Mouse (Mus musculus): ENCODE data around the gene Rasal2. TPM values are rescaled to one million over a fixed set of nuclear protein-coding genes. Genes with fewer than 3 reads are reported as not detected.

The Rasal2 gene
- polyA plus RNA-seq, 1 experiment from 2014 or later, result 23.8 TPM

DNA sequence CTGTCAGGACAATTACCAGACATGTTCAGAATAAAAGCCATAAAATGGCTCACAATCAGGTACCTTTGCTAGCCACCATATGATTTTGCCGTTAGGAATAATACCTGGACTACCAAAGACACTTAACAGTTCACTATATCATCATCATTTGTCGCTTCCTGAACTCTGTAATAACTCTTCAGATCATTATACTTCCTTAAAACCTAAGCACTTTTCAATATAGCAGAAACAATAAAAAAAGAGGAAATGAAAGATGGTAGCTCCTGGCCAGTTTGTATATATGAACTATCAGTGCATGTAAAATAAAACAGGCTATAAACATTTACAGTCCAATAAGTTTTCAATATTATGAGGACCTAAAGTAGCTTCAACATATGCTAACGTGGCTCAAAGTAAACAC, 127.0 kb downstream of the Rasal2 start:
- peaks cover 2% of the 10 kb centered on the region; the same call in 1 of the 2 replicates for H3K4me1 ChIP-seq (ENCODE audit: control insufficient read depth, insufficient read depth, low read length)
- ATAC-seq (ENCODE audit: low FRiP score), result no peak
- 84% methylated on average over 3 of the region's 3 CpGs for WGBS
- no peaks in the 10 kb centered on the region for H3K9me3 ChIP-seq (ENCODE audit: control insufficient read depth, low read length)
- H3K27me3 ChIP-seq (ENCODE audit: control insufficient read depth, insufficient read depth, low read length), result no peaks in the 10 kb centered on the region
- no peak overlapping the region for H3K27ac ChIP-seq (ENCODE audit: low read depth, low read length)
- no peak overlapping the region for H3K9ac ChIP-seq (ENCODE audit: low read length)
- DNase-seq (ENCODE audit: low spot score, missing footprints), result no peak
- H3K36me3 ChIP-seq (ENCODE audit: control insufficient read depth, insufficient read depth, low read length), result no peaks in the 10 kb centered on the region
- H3K4me3 ChIP-seq (ENCODE audit: low read depth, low read length), result no peak overlapping the region
- H3K4me2 ChIP-seq, result no peak overlapping the region

DNA sequence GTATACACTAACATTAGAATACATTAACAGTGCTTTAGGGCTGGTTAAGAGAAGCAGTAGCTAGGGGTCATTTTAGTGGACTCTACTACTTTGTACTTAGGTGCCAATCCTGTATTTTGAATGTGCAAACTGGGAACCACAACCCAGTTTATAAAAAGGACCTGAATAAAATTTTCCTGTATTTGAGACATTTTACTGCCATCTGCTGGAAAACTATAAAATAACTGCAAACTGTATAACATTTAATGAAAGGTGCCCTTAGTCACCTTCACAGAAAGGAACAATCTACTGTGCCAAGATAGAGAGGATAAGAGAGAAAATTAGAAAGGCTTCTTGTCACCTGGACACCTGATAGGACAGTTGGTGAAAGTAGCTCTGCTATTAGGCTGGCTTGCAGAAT, 131.6 kb downstream of the Rasal2 start:
- H3K36me3 ChIP-seq (ENCODE audit: control insufficient read depth, insufficient read depth, low read length), result no peaks in the 10 kb centered on the region
- no peak overlapping the region for H3K4me3 ChIP-seq (ENCODE audit: low read depth, low read length)
- ATAC-seq (ENCODE audit: low FRiP score), result no peak
- DNase-seq (ENCODE audit: low spot score, missing footprints), result peak; percentile 81
- peaks cover 2% of the 10 kb centered on the region; the same call in 1 of the 2 replicates for H3K4me1 ChIP-seq (ENCODE audit: control insufficient read depth, insufficient read depth, low read length)
- no peaks in the 10 kb centered on the region for H3K9me3 ChIP-seq (ENCODE audit: control insufficient read depth, low read length)
- H3K9ac ChIP-seq (ENCODE audit: low read length), result no peak overlapping the region
- no peak overlapping the region for H3K27ac ChIP-seq (ENCODE audit: low read depth, low read length)
- no peaks in the 10 kb centered on the region for H3K27me3 ChIP-seq (ENCODE audit: control insufficient read depth, insufficient read depth, low read length)
- no peak overlapping the region for H3K4me2 ChIP-seq

DNA sequence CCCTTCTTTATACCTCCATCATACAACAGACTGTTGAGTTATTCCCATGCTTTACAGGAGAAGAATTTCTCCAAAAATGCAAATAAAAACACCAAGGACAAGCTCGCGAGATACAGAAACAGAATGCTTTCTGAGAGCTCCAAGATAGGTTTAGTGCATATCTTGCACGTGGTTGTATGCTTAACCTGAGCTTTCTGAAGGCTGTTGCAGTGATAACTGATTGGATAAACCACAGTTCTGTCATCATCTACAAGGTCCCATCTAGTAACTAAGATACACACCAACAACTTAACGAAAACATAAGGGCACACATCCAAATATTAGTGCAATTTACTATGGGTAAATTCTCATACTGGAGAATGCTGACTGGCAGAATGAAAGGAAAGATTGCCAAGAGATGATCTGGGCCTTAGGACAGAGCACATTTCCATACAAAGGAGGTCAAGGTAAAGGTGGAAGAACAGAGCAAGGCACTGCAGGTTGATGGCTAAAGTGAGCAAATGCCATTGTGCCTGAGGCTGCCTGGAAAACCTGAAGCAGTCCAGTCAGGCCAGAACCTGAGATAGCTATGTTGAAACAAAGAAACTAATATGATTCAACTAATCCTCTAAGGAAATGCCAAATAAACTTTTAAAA, 136.6 kb downstream of the Rasal2 start:
- H3K27me3 ChIP-seq (ENCODE audit: control insufficient read depth, insufficient read depth, low read length), result no peaks in the 10 kb centered on the region
- H3K9ac ChIP-seq (ENCODE audit: low read length), result no peak overlapping the region
- H3K27ac ChIP-seq (ENCODE audit: low read depth, low read length), result no peak overlapping the region
- 88% methylated on average over 4 of the region's 4 CpGs for WGBS
- DNase-seq (ENCODE audit: low spot score, missing footprints), result no peak
- H3K9me3 ChIP-seq (ENCODE audit: control insufficient read depth, low read length), result no peaks in the 10 kb centered on the region
- H3K4me3 ChIP-seq (ENCODE audit: low read depth, low read length), result no peak overlapping the region
- H3K36me3 ChIP-seq (ENCODE audit: control insufficient read depth, insufficient read depth, low read length), result no peaks in the 10 kb centered on the region
- H3K4me2 ChIP-seq, result no peak overlapping the region
- H3K4me1 ChIP-seq (ENCODE audit: control insufficient read depth, insufficient read depth, low read length), result no peaks in the 10 kb centered on the region
- no peak for ATAC-seq (ENCODE audit: low FRiP score)

DNA sequence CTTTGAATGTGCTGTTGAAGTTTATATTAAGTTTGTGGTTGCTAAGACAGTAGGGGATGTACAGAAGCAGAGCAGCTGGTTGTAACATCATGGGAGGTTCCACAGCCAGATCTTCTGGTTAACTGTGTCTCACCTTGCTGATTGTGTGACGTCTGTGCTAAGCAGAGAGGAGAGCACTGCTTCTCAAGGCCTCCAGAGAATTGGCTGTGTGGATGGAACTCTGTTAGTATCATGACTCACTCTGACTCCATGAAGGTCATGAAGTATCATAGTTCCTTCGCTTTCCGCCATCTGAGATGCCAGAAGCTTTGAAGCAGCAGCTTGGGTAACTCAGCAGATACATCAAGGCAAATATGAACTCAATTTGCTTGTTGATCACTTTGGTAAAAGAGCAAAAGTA, 144.5 kb downstream of the Rasal2 start:
- H3K27me3 ChIP-seq (ENCODE audit: control insufficient read depth, insufficient read depth, low read length), result no peaks in the 10 kb centered on the region
- no peak overlapping the region for H3K4me3 ChIP-seq (ENCODE audit: low read depth, low read length)
- H3K9ac ChIP-seq (ENCODE audit: low read length), result no peak overlapping the region
- no peaks in the 10 kb centered on the region for H3K36me3 ChIP-seq (ENCODE audit: control insufficient read depth, insufficient read depth, low read length)
- no peaks in the 10 kb centered on the region for H3K4me1 ChIP-seq (ENCODE audit: control insufficient read depth, insufficient read depth, low read length)
- DNase-seq (ENCODE audit: low spot score, missing footprints) (no peak), ATAC-seq (ENCODE audit: low FRiP score) (no peak)
- H3K4me2 ChIP-seq, result no peak overlapping the region
- no peaks in the 10 kb centered on the region for H3K9me3 ChIP-seq (ENCODE audit: control insufficient read depth, low read length)
- H3K27ac ChIP-seq (ENCODE audit: low read depth, low read length), result no peak overlapping the region
- WGBS, result 90% methylated on average over 3 of the region's 3 CpGs

DNA sequence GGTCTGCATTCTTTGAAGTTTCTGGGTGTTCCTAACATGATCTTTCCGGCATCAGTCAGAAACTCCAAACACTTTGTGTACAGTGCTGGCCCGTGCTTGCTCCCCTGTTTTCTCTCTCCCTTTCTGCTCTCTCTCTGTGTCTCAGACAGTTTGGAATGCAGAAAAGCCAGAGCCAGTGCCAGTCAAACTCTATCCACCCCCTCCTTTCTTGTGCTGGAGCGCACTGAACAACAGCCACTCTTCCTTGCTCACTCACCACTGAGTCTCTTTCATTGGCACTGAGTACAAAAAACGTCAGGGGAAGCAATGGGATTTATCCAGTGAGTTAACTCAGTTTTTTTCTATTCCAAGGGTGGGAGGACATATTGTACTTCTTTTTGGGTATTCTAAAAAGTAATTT, 155.8 kb downstream of the Rasal2 start:
- no peaks in the 10 kb centered on the region for H3K27me3 ChIP-seq (ENCODE audit: control insufficient read depth, insufficient read depth, low read length)
- 15% methylated on average over 4 of the region's 4 CpGs for WGBS
- H3K27ac ChIP-seq (ENCODE audit: low read depth, low read length), result no peak overlapping the region
- H3K36me3 ChIP-seq (ENCODE audit: control insufficient read depth, insufficient read depth, low read length), result no peaks in the 10 kb centered on the region
- H3K9ac ChIP-seq (ENCODE audit: low read length), result no peak overlapping the region
- H3K4me2 ChIP-seq, result no peak overlapping the region; the same call in 1 of the 2 replicates
- no peaks in the 10 kb centered on the region for H3K9me3 ChIP-seq (ENCODE audit: control insufficient read depth, low read length)
- ATAC-seq (ENCODE audit: low FRiP score) (peak; percentile 91), DNase-seq (ENCODE audit: low spot score, missing footprints) (peak; percentile 89)
- H3K4me3 ChIP-seq (ENCODE audit: low read depth, low read length), result no peak overlapping the region
- H3K4me1 ChIP-seq (ENCODE audit: control insufficient read depth, insufficient read depth, low read length), result peaks cover 5% of the 10 kb centered on the region; the same call in 1 of the 2 replicates

DNA sequence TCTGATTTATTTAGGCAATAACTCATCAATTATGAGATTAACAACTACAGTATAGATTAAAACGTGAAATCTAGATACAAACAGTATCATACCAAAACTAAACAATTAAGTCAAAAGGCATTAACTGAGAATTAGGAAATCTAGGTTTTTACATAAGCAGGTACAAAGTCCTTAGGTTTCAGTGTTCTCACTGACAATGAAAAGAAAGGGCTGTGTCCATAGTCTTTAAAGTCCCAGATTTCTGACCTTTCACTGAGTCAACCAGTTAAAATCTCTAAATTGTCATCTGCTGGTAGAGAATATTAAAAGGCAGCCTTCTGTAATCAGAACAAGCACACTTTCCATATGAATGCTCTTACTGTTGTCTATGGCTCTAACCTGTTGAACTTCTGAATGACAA, 156.6 kb downstream of the Rasal2 start:
- Histone ChIP-seq H3K27me3 (ENCODE audit: control insufficient read depth, insufficient read depth, low read length) (no peaks in the 10 kb centered on the region), H3K27ac (ENCODE audit: low read depth, low read length) (no peak overlapping the region), H3K9me3 (ENCODE audit: control insufficient read depth, low read length) (no peaks in the 10 kb centered on the region), H3K4me1 (ENCODE audit: control insufficient read depth, insufficient read depth, low read length) (peaks cover 5% of the 10 kb centered on the region; the same call in 1 of the 2 replicates), H3K4me3 (ENCODE audit: low read depth, low read length) (no peak overlapping the region), H3K36me3 (ENCODE audit: control insufficient read depth, insufficient read depth, low read length) (no peaks in the 10 kb centered on the region), H3K4me2 (no peak overlapping the region), H3K9ac (ENCODE audit: low read length) (no peak overlapping the region)
- WGBS, result 91% methylated on average over 1 of the region's 1 CpGs
- peak; percentile 65 for DNase-seq (ENCODE audit: low spot score, missing footprints)
- ATAC-seq (ENCODE audit: low FRiP score), result no peak

DNA sequence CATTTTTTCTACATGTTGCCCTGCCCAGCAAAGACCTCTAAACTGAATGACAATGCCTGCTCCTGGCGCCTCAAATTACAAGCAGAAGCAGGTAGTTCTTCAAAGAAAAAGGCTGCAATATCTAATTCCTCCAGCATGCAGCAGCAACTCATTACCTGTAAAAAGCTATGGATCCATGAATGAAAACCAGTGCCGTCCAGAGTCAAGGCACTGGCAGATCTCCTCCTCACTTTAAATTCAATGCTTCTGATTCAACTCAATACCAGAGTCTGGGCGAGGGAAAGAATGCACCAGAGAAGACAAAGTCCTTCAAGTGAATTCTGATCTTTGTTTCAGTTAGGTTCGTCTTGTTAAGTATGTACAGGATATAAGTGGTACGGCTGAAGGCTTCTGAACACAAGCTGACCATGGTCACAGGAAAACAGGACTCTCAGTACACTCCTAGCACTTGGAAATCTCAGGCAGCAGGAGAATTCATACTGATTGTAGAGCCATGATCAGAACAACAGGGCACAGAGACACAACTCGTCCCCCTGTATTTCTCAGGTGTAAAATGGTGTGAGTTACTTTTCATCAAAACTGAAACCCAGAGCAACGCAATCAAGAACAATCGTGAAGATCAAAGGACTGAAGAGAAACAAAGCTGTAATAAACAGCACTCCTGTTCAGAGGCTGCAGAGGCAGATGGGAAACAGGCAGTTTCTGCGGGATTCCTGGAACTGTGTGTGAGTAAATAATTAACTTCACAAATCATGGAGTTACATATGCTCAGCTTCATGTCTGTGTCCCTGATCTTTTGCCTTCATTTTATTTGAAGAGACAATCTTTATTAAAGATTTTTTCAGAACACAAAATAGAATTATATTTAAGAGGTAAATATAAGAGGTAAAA, 158.6 kb downstream of the Rasal2 start:
- Histone ChIP-seq H3K27ac (ENCODE audit: low read depth, low read length) (no peak overlapping the region), H3K27me3 (ENCODE audit: control insufficient read depth, insufficient read depth, low read length) (no peaks in the 10 kb centered on the region), H3K4me1 (ENCODE audit: control insufficient read depth, insufficient read depth, low read length) (peaks cover 5% of the 10 kb centered on the region; the same call in 1 of the 2 replicates), H3K9me3 (ENCODE audit: control insufficient read depth, low read length) (no peaks in the 10 kb centered on the region), H3K36me3 (ENCODE audit: control insufficient read depth, insufficient read depth, low read length) (no peaks in the 10 kb centered on the region), H3K4me2 (no peak overlapping the region), H3K4me3 (ENCODE audit: low read depth, low read length) (no peak overlapping the region), H3K9ac (ENCODE audit: low read length) (no peak overlapping the region)
- no peak for ATAC-seq (ENCODE audit: low FRiP score)
- 84% methylated on average over 9 of the region's 9 CpGs for WGBS
- DNase-seq (ENCODE audit: low spot score, missing footprints), result peak; percentile 23

DNA sequence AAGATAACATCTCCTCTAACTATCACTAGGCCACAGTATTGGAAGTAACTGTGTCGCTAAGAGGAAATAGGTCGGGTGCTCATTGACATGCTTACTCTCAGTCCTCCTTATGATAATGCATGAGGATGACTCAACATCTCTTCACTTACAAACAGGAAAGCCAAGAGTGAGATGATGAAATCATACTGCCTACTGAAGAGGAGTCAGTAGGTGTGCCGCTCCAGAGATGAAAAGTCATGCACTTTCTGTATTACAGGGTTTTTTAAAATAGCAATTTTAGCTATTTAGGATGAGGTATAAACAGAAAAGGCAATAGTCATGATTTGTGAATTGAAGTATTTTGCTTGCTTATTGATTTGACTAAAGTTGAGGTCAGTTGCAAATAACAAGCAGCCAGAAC, 164.3 kb downstream of the Rasal2 start:
- Histone ChIP-seq H3K4me1 (ENCODE audit: control insufficient read depth, insufficient read depth, low read length) (peaks cover 10% of the 10 kb centered on the region; the same call in 1 of the 2 replicates), H3K9me3 (ENCODE audit: control insufficient read depth, low read length) (no peaks in the 10 kb centered on the region), H3K4me2 (no peak overlapping the region), H3K27ac (ENCODE audit: low read depth, low read length) (no peak overlapping the region), H3K9ac (ENCODE audit: low read length) (no peak overlapping the region), H3K4me3 (ENCODE audit: low read depth, low read length) (no peak overlapping the region), H3K27me3 (ENCODE audit: control insufficient read depth, insufficient read depth, low read length) (no peaks in the 10 kb centered on the region), H3K36me3 (ENCODE audit: control insufficient read depth, insufficient read depth, low read length) (no peaks in the 10 kb centered on the region)
- DNase-seq (ENCODE audit: low spot score, missing footprints) (peak; percentile 66), ATAC-seq (ENCODE audit: low FRiP score) (no peak)
- 89% methylated on average over 3 of the region's 3 CpGs for WGBS

DNA sequence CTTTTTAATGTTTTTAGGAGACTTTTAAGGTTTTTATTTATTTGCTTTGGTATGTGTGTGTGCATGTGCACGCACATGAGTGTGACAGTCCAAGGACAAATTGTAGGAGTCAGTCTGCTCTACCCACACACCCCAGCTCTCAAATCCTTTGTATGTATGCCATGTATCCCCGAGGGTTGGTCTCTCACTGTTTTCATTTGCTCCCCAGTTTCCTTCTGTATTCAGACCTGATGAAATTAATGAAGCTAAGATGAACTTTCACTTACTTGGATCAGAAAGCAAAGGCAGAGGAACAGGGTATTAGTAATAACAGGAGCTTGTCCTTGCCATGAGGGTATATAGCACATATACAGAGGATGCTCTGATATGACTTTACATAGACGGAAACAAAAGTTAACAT, 165.1 kb downstream of the Rasal2 start:
- peaks cover 10% of the 10 kb centered on the region; the same call in 1 of the 2 replicates for H3K4me1 ChIP-seq (ENCODE audit: control insufficient read depth, insufficient read depth, low read length)
- no peaks in the 10 kb centered on the region for H3K27me3 ChIP-seq (ENCODE audit: control insufficient read depth, insufficient read depth, low read length)
- DNase-seq (ENCODE audit: low spot score, missing footprints) (no peak), ATAC-seq (ENCODE audit: low FRiP score) (no peak)
- no peak overlapping the region for H3K27ac ChIP-seq (ENCODE audit: low read depth, low read length)
- H3K4me2 ChIP-seq, result no peak overlapping the region
- H3K9ac ChIP-seq (ENCODE audit: low read length), result no peak overlapping the region
- H3K4me3 ChIP-seq (ENCODE audit: low read depth, low read length), result no peak overlapping the region
- H3K9me3 ChIP-seq (ENCODE audit: control insufficient read depth, low read length), result no peaks in the 10 kb centered on the region
- no peaks in the 10 kb centered on the region for H3K36me3 ChIP-seq (ENCODE audit: control insufficient read depth, insufficient read depth, low read length)
- WGBS, result 80% methylated on average over 3 of the region's 3 CpGs
